Mouse (Mus musculus): ENCODE measurements around the gene Calr4.
A peak's percentile ranks its signal among the peaks of the same experiment; 100 is the strongest.

Gene Calr4

GRCm38 (mm10) chr4:109234185-109234584 is at the start of gene Calr4:
Calr4 (plus strand) TSS chr4:109234485.
- no peak for DNase-seq (ENCODE audit: low read depth, low spot score)

GRCm38 (mm10) chr4:109185616-109186405 is 48.5 kb upstream of the Calr4 start:
- DNase-seq (ENCODE audit: low read depth, low spot score): no peak

- DNase-seq (ENCODE audit: low read depth, low spot score): no peak
Observed at GRCm38 (mm10) chr4:109191598-109191997, 42.7 kb upstream of the Calr4 start.

GRCm38 (mm10) chr4:109193886-109194285 is 40.4 kb upstream of the Calr4 start:
- DNase-seq (ENCODE audit: low read depth, low spot score): no peak

- DNase-seq (ENCODE audit: low read depth, low spot score): no peak
Observed at GRCm38 (mm10) chr4:109195900-109196629, 38.2 kb upstream of the Calr4 start.

GRCm38 (mm10) chr4:109199069-109199468 is 35.2 kb upstream of the Calr4 start:
- DNase-seq (ENCODE audit: low read depth, low spot score): no peak

GRCm38 (mm10) chr4:109201582-109202424 is 32.5 kb upstream of the Calr4 start, which contains the start of gene Osbpl9:
Osbpl9 (minus strand) TSS chr4:109202272.
- DNase-seq (ENCODE audit: low read depth, low spot score): peak; percentile 97

- DNase-seq (ENCODE audit: low read depth, low spot score): no peak
Observed at GRCm38 (mm10) chr4:109203931-109204330, 30.4 kb upstream of the Calr4 start.

GRCm38 (mm10) chr4:109204416-109204815 is 29.9 kb upstream of the Calr4 start:
- DNase-seq (ENCODE audit: low read depth, low spot score): peak; percentile 66

GRCm38 (mm10) chr4:109207524-109207923 is 26.8 kb upstream of the Calr4 start:
- DNase-seq (ENCODE audit: low read depth, low spot score): no peak

GRCm38 (mm10) chr4:109210253-109210652 is 24.0 kb upstream of the Calr4 start:
- DNase-seq (ENCODE audit: low read depth, low spot score): no peak

- no peak for DNase-seq (ENCODE audit: low read depth, low spot score)
Observed at GRCm38 (mm10) chr4:109210881-109211280, 23.4 kb upstream of the Calr4 start.

- DNase-seq (ENCODE audit: low read depth, low spot score): peak; percentile 87
Observed at GRCm38 (mm10) chr4:109213986-109214385, 20.3 kb upstream of the Calr4 start.

GRCm38 (mm10) chr4:109218008-109218407 is 16.3 kb upstream of the Calr4 start:
- DNase-seq (ENCODE audit: low read depth, low spot score): no peak

GRCm38 (mm10) chr4:109220441-109220940 is 13.8 kb upstream of the Calr4 start:
- no peak for DNase-seq (ENCODE audit: low read depth, low spot score)

GRCm38 (mm10) chr4:109222001-109222400 is 12.3 kb upstream of the Calr4 start:
- DNase-seq (ENCODE audit: low read depth, low spot score): no peak

- DNase-seq (ENCODE audit: low read depth, low spot score): peak; percentile 73
Observed at GRCm38 (mm10) chr4:109224762-109225552, 9.3 kb upstream of the Calr4 start.

GRCm38 (mm10) chr4:109225606-109226005 is 8.7 kb upstream of the Calr4 start:
- DNase-seq (ENCODE audit: low read depth, low spot score): no peak

GRCm38 (mm10) chr4:109226071-109226470 is 8.2 kb upstream of the Calr4 start:
- no peak for DNase-seq (ENCODE audit: low read depth, low spot score)

- no peak for DNase-seq (ENCODE audit: low read depth, low spot score)
Observed at GRCm38 (mm10) chr4:109229766-109230279, 4.5 kb upstream of the Calr4 start.
